Comparison of ENCODE assay signal across 6 mouse cellular contexts in genomic region chr17:13507397-13508063, GRCm38 (mm10).
A peak's percentile ranks its signal among the peaks of the same experiment; 100 is the strongest.
DNase-seq lines count a peak whose midpoint lies in the region; ATAC-seq and TF ChIP-seq lines count a peak whose summit lies in the region.
"Not testable (repeated sequence)": the region's sequence is repeated elsewhere in the genome, so short reads cannot be mapped to it uniquely, and the experiment has no call there.

No protein-coding gene starts in this region.

- not testable (repeated sequence) for TF ChIP-seq POLR2A in brain, embryonic 14.5 days (IDR thresholded peaks at IDR 0.05; ENCODE audit: borderline replicate concordance, extremely low read depth, insufficient read depth, insufficient read length, poor library complexity, severe bottlenecking)

- not testable (repeated sequence) for ATAC-seq in limb, embryonic 11.5 days (ENCODE audit: insufficient number of reproducible peaks, low FRiP score, low TSS enrichment, low read depth)
- ATAC-seq in lung, embryonic 14.5 days (ENCODE audit: insufficient read depth) = peak; percentile 75
- ATAC-seq in lung, embryonic 15.5 days (ENCODE audit: borderline replicate concordance, extremely low read depth, low FRiP score, low TSS enrichment) = peak; percentile 76
- ATAC-seq in lung, embryonic 16.5 days (ENCODE audit: low read depth) = peak; percentile 80
- ATAC-seq in lung, postnatal 0 days = peak; percentile 65

- H3K4me1 ChIP-seq in limb, embryonic 11.5 days (ENCODE audit: control insufficient read depth, insufficient read depth, low read length); lung, embryonic 14.5 days (ENCODE audit: insufficient read depth); lung, embryonic 15.5 days; lung, embryonic 16.5 days (replicated peaks; ENCODE audit: control insufficient read depth, insufficient read depth, low read length); lung, postnatal 0 days (ENCODE audit: insufficient read depth, low read depth, low read length): not testable (repeated sequence)

- not testable (repeated sequence) for H3K27ac ChIP-seq in limb, embryonic 11.5 days (replicated peaks; ENCODE audit: low read depth, low read length); lung, postnatal 0 days (ENCODE audit: low read length)
- peak overlapping the region; percentile 50; the same call in 1 of the 2 replicates for H3K27ac ChIP-seq in lung, embryonic 14.5 days (ENCODE audit: low read depth)
- H3K27ac ChIP-seq in lung, embryonic 15.5 days = peak overlapping the region; percentile 73
- H3K27ac ChIP-seq in lung, embryonic 16.5 days (ENCODE audit: low read length) = peak overlapping the region; percentile 52; the same call in 1 of the 2 replicates

- WGBS in limb, embryonic 11.5 days = 42% methylated on average over 2 of the region's 3 CpGs
- 8% methylated on average over 2 of the region's 3 CpGs for WGBS in lung, embryonic 14.5 days
- 5% methylated on average over 2 of the region's 3 CpGs for WGBS in lung, embryonic 15.5 days
- WGBS in lung, embryonic 16.5 days = 0% methylated on average over 2 of the region's 3 CpGs
- 23% methylated on average over 2 of the region's 3 CpGs for WGBS in lung, postnatal 0 days

- H3K36me3 ChIP-seq in limb, embryonic 11.5 days (ENCODE audit: control insufficient read depth, insufficient read depth, low read length); lung, embryonic 14.5 days (ENCODE audit: insufficient read depth); lung, embryonic 15.5 days; lung, embryonic 16.5 days (ENCODE audit: control insufficient read depth, insufficient read depth, low read length); lung, postnatal 0 days (ENCODE audit: insufficient read depth, low read length): not testable (repeated sequence)

- H3K9me3 ChIP-seq in limb, embryonic 11.5 days (ENCODE audit: control insufficient read depth, low read length); lung, embryonic 14.5 days (ENCODE audit: low read depth, low read length); lung, embryonic 15.5 days; lung, embryonic 16.5 days (ENCODE audit: control insufficient read depth, low read length); lung, postnatal 0 days (ENCODE audit: low read length): not testable (repeated sequence)

- not testable (repeated sequence) for H3K4me3 ChIP-seq in limb, embryonic 11.5 days (ENCODE audit: low read depth, low read length); lung, embryonic 14.5 days (ENCODE audit: low read depth, low read length); lung, embryonic 15.5 days; lung, embryonic 16.5 days (ENCODE audit: low read length); lung, postnatal 0 days (ENCODE audit: low read depth, low read length)

- H3K9ac ChIP-seq in limb, embryonic 11.5 days (ENCODE audit: low read length); lung, embryonic 14.5 days; lung, embryonic 15.5 days; lung, embryonic 16.5 days (ENCODE audit: low read length); lung, postnatal 0 days (replicated peaks; ENCODE audit: low read depth): not testable (repeated sequence)

- not testable (repeated sequence) for TF ChIP-seq EP300 in lung, postnatal 0 days (IDR thresholded peaks at IDR 0.05)

- not testable (repeated sequence) for TF ChIP-seq CTCF in brain, embryonic 14.5 days (IDR thresholded peaks at IDR 0.05; ENCODE audit: borderline replicate concordance, extremely low read depth, insufficient read depth, insufficient read length); lung, embryonic 14.5 days (IDR thresholded peaks at IDR 0.05; ENCODE audit: low read depth); lung, postnatal 0 days (IDR thresholded peaks at IDR 0.05)

- DNase-seq in brain, embryonic 14.5 days (ENCODE audit: low read depth) = peak; percentile 7
- DNase-seq in limb, embryonic 11.5 days (ENCODE audit: low spot score) = peak; percentile 2
- DNase-seq in lung, embryonic 14.5 days = peak; percentile 36
- peak; percentile 5 for DNase-seq in lung, postnatal 0 days (ENCODE audit: low spot score)

- not testable (repeated sequence) for H3K4me2 ChIP-seq in limb, embryonic 11.5 days (ENCODE audit: low read depth, severe bottlenecking); lung, embryonic 14.5 days; lung, embryonic 15.5 days; lung, embryonic 16.5 days (ENCODE audit: low read depth, low read length); lung, postnatal 0 days (replicated peaks; ENCODE audit: low read depth, low read length)

- H3K27me3 ChIP-seq in limb, embryonic 11.5 days (ENCODE audit: control insufficient read depth, insufficient read depth, low read length); lung, embryonic 14.5 days (ENCODE audit: insufficient read depth, low read length); lung, embryonic 15.5 days; lung, embryonic 16.5 days (ENCODE audit: control insufficient read depth, insufficient read depth, low read depth, low read length); lung, postnatal 0 days (replicated peaks; ENCODE audit: insufficient read depth, low read length): not testable (repeated sequence)
